Mouse (Mus musculus) CH12.LX (cell line): ENCODE measurements around the gene Taf1a. TPM values are rescaled to one million over a fixed set of nuclear protein-coding genes. Genes with fewer than 3 reads are reported as not detected.

Experiments used
- DNase-seq: peaks from one replicate; pipeline ENCODE4 v3.0.0-alpha.2; 2013; ENCODE audit errors: extremely low read depth
- H3K27ac ChIP-seq: 2 replicates; pipeline ENCODE4 v1.5.1; 2012; ENCODE audit warnings: low read depth, mild to moderate bottlenecking, control low read depth, moderate library complexity; ENCODE audit not compliant: insufficient read depth
- H3K27me3 ChIP-seq: replicated peaks from 2 replicates; pipeline ENCODE3; 2012; ENCODE audit warnings: inconsistent platforms
- H3K36me3 ChIP-seq, 2 experiments: replicated peaks in 1 of 2; 2 replicates each; pipeline versions ENCODE3 to v1.6.1; 2012; ENCODE audit warnings: inconsistent platforms in 1 of 2, low read length in 1 of 2, mild to moderate bottlenecking in 1 of 2, mixed read lengths in 1 of 2, moderate library complexity in 1 of 2; ENCODE audit not compliant: control insufficient read depth in 1 of 2, insufficient read depth in 1 of 2
- H3K4me1 ChIP-seq, 2 experiments: 2 replicates each; pipeline ENCODE4 v1.6.1; 2012; ENCODE audit warnings: inconsistent platforms in 1 of 2, moderate library complexity in 1 of 2; ENCODE audit not compliant: insufficient read depth in 2 of 2, control insufficient read depth in 1 of 2
- H3K4me2 ChIP-seq: 2 replicates; pipeline ENCODE4 v1.6.1; 2012; ENCODE audit warnings: low read depth, mild to moderate bottlenecking, control low read depth; ENCODE audit not compliant: poor library complexity, insufficient read depth, severe bottlenecking
- H3K4me3 ChIP-seq, 3 experiments: fragments of 150-350 bp in 1 of 3; sonication (generic) in 1 of 3; replicated peaks in 1 of 3; 2 replicates each; pipeline versions ENCODE3 to v1.5.1; 2011 to 2012; ENCODE audit warnings: low read depth in 2 of 3, low read length in 2 of 3, mild to moderate bottlenecking in 2 of 3, moderate library complexity in 2 of 3, control low read depth in 1 of 3, improper control_type of control experiment in 1 of 3, inconsistent platforms in 1 of 3, mixed read lengths in 1 of 3; ENCODE audit not compliant: poor library complexity in 1 of 3
- H3K79me2 ChIP-seq: replicated peaks from 2 replicates; pipeline ENCODE4 v1.6.1; 2012; ENCODE audit warnings: mild to moderate bottlenecking, moderate library complexity; ENCODE audit not compliant: control insufficient read depth, poor library complexity, insufficient read depth, severe bottlenecking; ENCODE audit errors: extremely low read depth
- H3K9ac ChIP-seq: 2 replicates; pipeline ENCODE4 v1.6.1; 2012; ENCODE audit warnings: low read depth, mild to moderate bottlenecking, control low read depth, moderate library complexity; ENCODE audit not compliant: insufficient read depth
- H3K9me3 ChIP-seq: replicated peaks from 2 replicates; pipeline ENCODE3; 2012; ENCODE audit warnings: low read length, inconsistent platforms, mixed read lengths
- CHD2 ChIP-seq: IDR thresholded peaks from 2 replicates; pipeline ENCODE4 v1.6.1; 2011; ENCODE audit warnings: low read length, improper control_type of control experiment
- CTCF ChIP-seq, 2 experiments: IDR thresholded peaks in 1 of 2; conservative IDR thresholded peaks in 1 of 2; 2 replicates each; pipeline ENCODE4 v1.5.1; 2011 to 2012; ENCODE audit warnings: low read depth in 2 of 2, low read length in 2 of 2, improper control_type of control experiment in 1 of 2, inconsistent platforms in 1 of 2, mild to moderate bottlenecking in 1 of 2, moderate library complexity in 1 of 2
- EP300 ChIP-seq: IDR thresholded peaks from 2 replicates; pipeline ENCODE4 v1.6.1; 2011; ENCODE audit warnings: low read length, improper control_type of control experiment
- HCFC1 ChIP-seq: IDR thresholded peaks from 2 replicates; pipeline ENCODE4 v1.6.1; 2012; ENCODE audit warnings: low read depth, mild to moderate bottlenecking, inconsistent platforms, low read length, improper control_type of control experiment
- IRF4 ChIP-seq: IDR thresholded peaks from 2 replicates; pipeline ENCODE4 v1.6.1; 2014; ENCODE audit warnings: low read depth, mild to moderate bottlenecking, inconsistent platforms, low read length, improper control_type of control experiment
- JUN ChIP-seq: IDR thresholded peaks from 2 replicates; pipeline ENCODE4 v1.6.1; 2011; ENCODE audit warnings: low read depth, mild to moderate bottlenecking, low read length, improper control_type of control experiment, moderate library complexity; ENCODE audit not compliant: insufficient read depth
- JUND ChIP-seq: conservative IDR thresholded peaks from 2 replicates; pipeline ENCODE4 v1.6.1; 2011; ENCODE audit warnings: low read depth, low read length, improper control_type of control experiment
- KAT2A ChIP-seq: IDR thresholded peaks from 2 replicates; pipeline ENCODE4 v1.6.1; 2012; ENCODE audit warnings: low read length, improper control_type of control experiment, inconsistent platforms; ENCODE audit not compliant: insufficient replicate concordance
- MAFK ChIP-seq: IDR thresholded peaks from 2 replicates; pipeline ENCODE4 v1.6.1; 2011; ENCODE audit warnings: low read length, improper control_type of control experiment; ENCODE audit not compliant: insufficient replicate concordance
- NELFE ChIP-seq: IDR thresholded peaks from 2 replicates; pipeline ENCODE4 v1.6.1; 2011; ENCODE audit warnings: low read depth, low read length, improper control_type of control experiment
- POLR2AphosphoS2 ChIP-seq: IDR thresholded peaks from 2 replicates; pipeline ENCODE4 v1.6.1; 2011; ENCODE audit warnings: low read depth, low read length, improper control_type of control experiment
- RAD21 ChIP-seq: IDR thresholded peaks from 2 replicates; pipeline ENCODE4 v1.6.1; 2011; ENCODE audit warnings: low read depth, mild to moderate bottlenecking, low read length, improper control_type of control experiment, moderate library complexity
- SMC3 ChIP-seq: IDR thresholded peaks from 2 replicates; pipeline ENCODE4 v1.6.1; 2011; ENCODE audit warnings: low read depth, low read length, improper control_type of control experiment
- TCF12 ChIP-seq: IDR thresholded peaks from 2 replicates; pipeline ENCODE4 v1.6.1; 2014; ENCODE audit warnings: low read depth, mild to moderate bottlenecking, inconsistent platforms, low read length, improper control_type of control experiment
- ZMIZ1 ChIP-seq: IDR thresholded peaks from 2 replicates; pipeline ENCODE4 v1.6.1; 2012; ENCODE audit warnings: low read depth, mild to moderate bottlenecking, inconsistent platforms, low read length, improper control_type of control experiment
- ZNF384 ChIP-seq: IDR thresholded peaks from 2 replicates; pipeline ENCODE4 v1.6.1; 2012; ENCODE audit warnings: low read depth, low read length, improper control_type of control experiment, inconsistent platforms
- dilution Hi-C: fragments of 300-500 bp; cut with MboI; formaldehyde crosslinking; loops from 2 replicates; pipeline ENCODE4 v1.14.3; 2020; ENCODE audit warnings: low sequenced_read_pairs; ENCODE audit not compliant: extremely low pct_unique_long_range_greater_than_20kb, extremely low pct_ligation_motif_present
- in situ Hi-C: fragments of 300-500 bp; cut with MboI; formaldehyde crosslinking; loops from 3 replicates; pipeline ENCODE4 v1.14.3; 2019; ENCODE audit warnings: low sequenced_read_pairs, low pct_ligation_motif_present, low pct_unique_long_range_greater_than_20kb, mixed read lengths
- polyA plus RNA-seq: library from polyadenylated mRNA; unstranded; fragments of >175 nt; gene quantifications from 2 replicates; pipeline ENCODE4 v1.2.1, GENCODE M21; 2012; ENCODE audit warnings: low read depth; ENCODE audit not compliant: insufficient read length
- total RNA-seq, 2 experiments: library from RNA; depleted of rRNA; stranded (reverse); fragments of 300-350 nt in 1 of 2; fragments of >200 nt in 1 of 2; gene quantifications; 2 replicates each; pipeline ENCODE4 v1.2.3; 2012 to 2014

The Taf1a gene
- total and polyA plus RNA-seq, 3 experiments: 12.3 to 27.2 (median 21.9) TPM

- no peak for DNase-seq
- Histone ChIP-seq H3K36me3 (peaks cover 32 to 59% of the 10 kb centered on the region in 2 experiments), H3K4me2 (peak overlapping the region; percentile 76), H3K79me2 (peaks cover 16% of the 10 kb centered on the region), H3K4me1 (peaks cover 7 to 22% of the 10 kb centered on the region in 2 experiments; a peak in 3 of 4 replicates), H3K27ac (peak overlapping the region; percentile 26; the same call in 1 of the 2 replicates), H3K9me3 (no peaks in the 10 kb centered on the region), H3K27me3 (no peaks in the 10 kb centered on the region), H3K9ac (peak overlapping the region; percentile 65), H3K4me3 (peak overlapping the region; percentile 90 to 97 (median 95))
- dilution Hi-C loops (no loop called here), in situ Hi-C loops (no loop called here)
- TF ChIP-seq IRF4: no peak
- no peak for TF ChIP-seq JUN
- 0 out of 2 replicates have a peak, but pooled peaks have one; percentile 3 for TF ChIP-seq NELFE
- TF ChIP-seq TCF12: 0 out of 2 replicates have a peak, but pooled peaks have one; percentile 1
These were observed 43.0 kb upstream of the Taf1a start for GRCm38 (mm10) chr1:183345817-183346195.

- Histone ChIP-seq H3K4me2 (no peak overlapping the region), H3K4me1 (peaks cover 0 to 22% of the 10 kb centered on the region in 2 experiments; a peak in 2 of 4 replicates), H3K9ac (no peak overlapping the region), H3K4me3 (no peak overlapping the region), H3K9me3 (no peaks in the 10 kb centered on the region), H3K36me3 (peaks cover 39 to 77% of the 10 kb centered on the region in 2 experiments), H3K79me2 (peaks cover 14% of the 10 kb centered on the region), H3K27ac (no peak overlapping the region), H3K27me3 (no peaks in the 10 kb centered on the region)
- dilution Hi-C loops: no loop called here
- in situ Hi-C loops: no loop called here
- TF ChIP-seq ZNF384: no peak
- TF ChIP-seq HCFC1: no peak
- no peak for TF ChIP-seq JUND
- TF ChIP-seq POLR2AphosphoS2: no peak
- no peak for TF ChIP-seq MAFK
- no peak for TF ChIP-seq KAT2A
- TF ChIP-seq CTCF (conservative IDR thresholded peaks at IDR 0.05 in 1 of 2, IDR thresholded peaks at IDR 0.05 in 1 of 2; ENCODE audit: low read depth in 2 of 2, low read length in 2 of 2): peak; percentile 45 to 74; a peak in 3 of 4 replicates
- TF ChIP-seq EP300: no peak
- TF ChIP-seq ZMIZ1: no peak
- TF ChIP-seq CHD2: no peak
- peak; percentile 58 for TF ChIP-seq SMC3
- peak; percentile 54 for TF ChIP-seq RAD21
- peak; percentile 87 for DNase-seq
These were observed 38.9 kb upstream of the Taf1a start for GRCm38 (mm10) chr1:183349840-183350239.
